Mouse (Mus musculus): ENCODE data around the gene Slc3a2.
"Not testable (repeated sequence)": the region's sequence is repeated elsewhere in the genome, so short reads cannot be mapped to it uniquely, and the experiment has no call there.

Slc3a2 gene

DNA sequence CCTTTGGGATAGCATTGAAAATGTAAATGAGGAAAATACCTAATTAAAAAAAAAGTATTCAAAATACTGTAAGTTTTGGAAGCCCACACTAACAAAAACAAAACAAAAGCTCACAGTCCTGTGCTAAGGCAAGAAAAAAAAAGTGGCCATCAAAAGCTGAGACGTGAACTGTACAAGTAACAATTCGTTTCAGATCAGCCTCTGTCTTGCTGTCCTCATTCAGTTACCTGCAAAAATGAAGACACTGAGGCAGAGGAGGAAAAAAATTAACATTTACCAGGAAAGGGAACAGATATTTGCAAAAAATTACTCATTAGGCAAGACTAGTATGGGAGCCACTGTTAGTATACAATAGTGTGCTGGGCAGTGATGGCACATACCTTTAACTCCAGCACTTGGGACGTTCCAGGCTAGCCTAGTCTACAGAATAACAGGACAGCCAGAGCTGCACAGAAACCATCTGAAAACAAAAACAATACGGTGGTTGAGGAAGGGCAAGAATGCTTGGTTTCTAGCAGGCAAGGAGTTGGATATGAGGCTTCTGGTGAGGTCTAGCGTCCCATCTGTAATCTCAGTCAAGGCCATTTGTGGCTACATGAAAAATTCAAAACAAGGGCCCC lies 4.4 kb upstream of the Slc3a2 start:
- DNase-seq (ENCODE audit: low spot score in 2 of 2) = no peak

DNA sequence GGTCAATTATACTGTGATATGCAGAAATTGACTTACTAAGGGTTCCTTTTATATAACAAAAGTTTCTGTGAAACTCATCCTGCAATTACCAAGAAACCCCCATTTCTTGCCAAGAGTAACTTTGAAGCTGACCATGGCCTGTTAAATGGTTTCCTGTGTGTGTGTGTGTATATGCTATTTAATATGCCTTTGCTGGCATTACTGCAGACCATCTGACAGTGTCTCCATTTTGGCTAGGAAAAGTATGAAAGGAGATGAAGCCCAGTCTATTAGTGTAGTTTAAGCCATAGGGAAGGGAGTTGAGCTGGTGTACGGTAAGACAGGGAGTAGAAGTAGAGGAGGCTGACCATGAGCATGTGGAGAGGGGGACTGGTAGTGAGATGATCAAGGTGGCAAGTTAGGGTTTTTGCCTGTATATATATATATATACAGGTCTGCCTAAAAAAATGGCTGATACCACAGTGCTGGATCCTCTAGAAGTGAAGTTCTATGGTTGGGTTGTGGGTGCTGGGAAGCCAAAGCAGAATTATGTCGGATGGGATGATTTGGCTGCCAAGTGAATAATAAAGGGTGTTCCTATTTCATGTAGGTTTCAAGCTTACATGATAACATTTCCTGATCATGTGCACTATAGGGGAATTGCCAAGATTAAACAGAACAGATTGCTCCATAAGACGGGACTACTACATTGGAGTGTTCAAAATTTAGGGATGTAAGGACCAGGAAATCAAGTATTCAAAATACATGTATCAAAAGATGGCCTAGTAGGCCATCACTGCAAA lies 3.6 kb upstream of the Slc3a2 start:
- no peak for DNase-seq (ENCODE audit: low spot score in 2 of 2)

DNA sequence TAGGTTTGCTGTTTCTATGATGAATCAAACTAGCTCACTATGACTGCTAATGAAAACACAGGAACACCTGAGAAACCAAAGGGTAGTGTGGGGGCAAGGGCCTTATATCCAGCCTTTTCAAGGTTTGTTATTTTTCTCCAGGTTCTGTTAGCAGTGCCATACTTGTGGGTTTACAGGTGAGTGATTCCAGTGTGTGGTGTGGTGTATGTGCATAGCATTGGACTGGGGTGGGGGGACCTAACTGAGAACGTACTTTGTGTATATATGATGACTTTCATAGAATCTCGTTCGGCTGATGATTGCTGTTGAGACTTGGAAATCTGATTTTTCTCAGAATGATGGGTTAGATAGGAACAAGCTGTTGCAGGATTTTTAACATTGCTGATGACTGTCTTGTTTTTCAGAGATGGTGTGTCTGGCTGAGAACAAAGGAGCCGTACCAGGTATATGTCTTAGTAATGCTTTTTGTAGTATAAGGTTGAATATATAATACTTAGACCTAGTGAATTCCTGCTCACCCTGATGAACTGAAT lies 2.0 kb upstream of the Slc3a2 start:
- DNase-seq (ENCODE audit: low spot score in 2 of 2) = no peak

DNA sequence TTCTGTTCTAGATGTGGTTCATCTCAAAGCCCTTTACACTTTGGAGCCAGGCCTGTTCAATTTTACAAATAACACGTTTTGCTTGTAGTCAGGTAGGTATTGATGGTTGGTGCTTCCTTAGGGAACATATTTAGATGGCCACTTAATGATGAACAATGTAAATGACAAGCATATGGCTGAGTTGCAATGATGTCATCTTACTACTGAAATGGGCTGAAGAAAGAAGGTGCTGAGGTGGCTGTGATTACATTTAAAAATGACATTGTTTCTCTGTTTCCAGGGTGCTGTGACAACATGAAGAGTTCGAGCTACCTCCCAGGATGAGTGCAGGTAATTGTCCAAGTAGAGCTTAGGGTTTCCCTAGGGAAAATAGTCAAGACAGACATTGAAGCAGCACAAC lies 1.2 kb upstream of the Slc3a2 start:
- no peak for DNase-seq (ENCODE audit: low spot score in 2 of 2)

DNA sequence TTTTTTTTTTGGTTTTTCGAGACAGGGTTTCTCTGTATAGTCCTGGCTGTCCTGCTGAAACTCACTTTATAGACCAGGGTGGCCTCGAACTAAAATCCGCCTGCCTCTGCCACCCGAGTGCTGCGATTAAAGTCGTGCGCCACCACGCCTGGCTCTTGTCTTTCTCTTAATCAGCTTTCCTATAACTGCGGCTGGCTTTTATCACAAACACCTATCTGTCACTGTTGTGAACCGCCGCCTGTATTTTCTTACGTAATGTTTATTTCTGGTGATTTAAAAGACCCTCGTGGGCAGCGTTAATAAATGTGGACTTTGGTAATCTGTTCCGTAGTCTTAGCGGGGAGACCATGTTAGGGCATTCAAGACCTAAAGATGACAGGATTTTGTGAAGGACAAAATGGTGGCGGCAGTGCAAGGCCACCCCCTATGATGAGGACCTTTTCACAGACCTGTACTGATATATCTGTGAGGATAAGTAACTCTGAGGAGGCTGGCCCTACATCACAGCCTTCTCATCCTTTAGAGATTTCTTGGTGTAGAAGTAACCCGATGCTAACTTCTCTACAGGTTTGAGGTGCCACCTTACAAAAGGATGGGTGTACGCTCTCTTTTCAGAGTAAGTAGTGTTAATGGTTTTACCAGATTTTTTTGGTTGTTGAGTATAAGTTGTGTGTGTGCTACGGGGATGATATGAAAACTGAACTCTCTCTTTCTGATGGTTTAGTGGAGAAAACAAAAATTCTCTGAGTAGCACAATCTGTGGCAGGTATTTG lies 591 bp upstream of the Slc3a2 start:
- DNase-seq (ENCODE audit: low spot score in 2 of 2) = no peak

DNA sequence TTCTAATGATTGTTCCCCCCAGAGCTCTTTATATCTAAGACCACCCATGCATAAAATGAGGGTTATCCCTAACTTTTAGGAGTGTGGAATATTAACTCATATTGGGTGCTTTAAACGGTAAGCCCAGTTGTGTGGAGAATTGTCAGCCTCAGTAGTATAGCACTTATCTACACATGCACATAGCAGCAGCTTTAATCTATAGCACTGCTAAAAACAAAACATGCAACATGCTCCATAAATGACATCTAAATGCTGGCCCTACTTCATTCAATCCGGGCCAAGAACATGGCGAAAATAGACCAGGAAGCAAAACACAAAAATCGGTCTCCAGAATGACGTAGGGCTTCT lies 636 bp downstream of the Slc3a2 start:
- DNase-seq (ENCODE audit: low spot score in 2 of 2) = no peak

DNA sequence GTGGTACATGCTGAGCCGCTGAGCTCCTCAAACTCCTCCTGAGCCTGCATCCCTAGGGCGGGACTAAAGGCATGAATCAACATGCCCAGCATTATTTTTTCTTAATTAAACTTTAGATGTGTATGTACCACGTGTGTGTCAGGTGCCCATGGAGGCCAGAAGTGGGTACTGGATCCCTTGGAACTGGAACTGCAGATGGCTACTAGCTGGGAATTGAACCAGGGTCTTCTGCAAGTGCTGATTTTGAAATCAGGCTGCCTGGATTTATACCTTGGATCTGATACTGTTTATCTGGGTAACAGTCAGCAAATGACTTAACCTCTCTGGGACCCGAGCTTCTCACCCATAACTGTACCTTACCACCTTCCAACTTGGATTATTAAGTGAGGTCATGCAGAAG lies 1.1 kb downstream of the Slc3a2 start:
- no peak for DNase-seq (ENCODE audit: low spot score in 2 of 2)

DNA sequence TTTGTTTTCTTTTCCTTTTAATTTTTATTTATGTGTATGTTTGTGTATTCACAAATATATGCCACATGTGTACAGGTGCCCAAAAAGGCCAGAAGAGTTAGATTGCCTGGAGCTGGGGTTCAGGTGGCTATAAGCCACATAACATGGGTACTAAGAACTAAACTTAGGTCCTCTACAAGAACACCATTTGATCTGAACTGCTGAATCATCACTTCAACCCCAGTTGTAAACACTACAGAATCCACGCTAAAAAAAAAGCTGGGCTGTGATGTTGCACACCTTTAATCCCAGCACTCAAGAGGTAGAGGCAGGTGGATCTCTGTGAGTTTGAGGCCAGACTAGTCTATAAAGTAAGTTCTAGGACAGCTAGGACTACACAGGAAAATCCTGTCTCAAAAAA lies 1.8 kb downstream of the Slc3a2 start:
- DNase-seq (ENCODE audit: low spot score in 2 of 2) = no peak

DNA sequence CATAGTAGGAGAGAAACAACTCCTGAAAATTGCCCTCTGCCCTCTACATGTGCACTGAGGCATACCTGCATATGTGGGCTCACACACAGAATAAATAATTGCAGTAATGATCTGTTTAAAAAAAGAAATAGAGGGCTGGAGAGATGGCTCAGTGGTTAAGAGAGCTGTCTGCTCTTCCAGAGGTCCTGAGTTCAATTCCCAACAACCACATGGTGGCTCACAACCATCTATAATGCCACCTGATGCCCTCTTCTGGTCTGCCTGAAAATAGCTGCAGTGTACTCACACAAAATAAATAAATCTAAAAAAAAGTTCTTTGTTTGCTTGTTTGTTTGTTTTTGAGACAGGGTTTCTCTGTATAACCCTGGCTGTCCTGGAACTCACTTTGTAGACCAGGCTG lies 4.1 kb downstream of the Slc3a2 start:
- not testable (repeated sequence) for DNase-seq (ENCODE audit: low spot score in 2 of 2)

DNA sequence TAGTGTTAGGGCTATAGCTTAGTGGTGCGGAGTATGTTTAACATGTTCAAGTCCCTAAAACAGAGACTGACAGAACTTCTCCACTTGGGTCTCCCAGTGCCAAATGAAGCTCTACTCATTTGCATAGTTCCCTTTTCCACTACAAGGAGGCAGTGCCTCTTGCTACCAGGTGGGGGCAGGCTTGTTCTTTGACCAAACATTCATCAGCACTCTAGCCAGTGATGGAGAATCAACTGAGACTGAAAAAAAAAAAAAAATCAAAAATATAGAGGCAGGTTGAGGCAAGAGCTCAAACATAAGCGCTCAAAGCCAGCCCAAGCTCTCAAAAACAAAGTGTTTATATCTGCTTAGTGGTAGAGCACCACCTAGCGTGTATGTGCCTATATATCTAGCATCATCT lies 4.8 kb downstream of the Slc3a2 start:
- DNase-seq (ENCODE audit: low spot score in 2 of 2) = no peak

DNA sequence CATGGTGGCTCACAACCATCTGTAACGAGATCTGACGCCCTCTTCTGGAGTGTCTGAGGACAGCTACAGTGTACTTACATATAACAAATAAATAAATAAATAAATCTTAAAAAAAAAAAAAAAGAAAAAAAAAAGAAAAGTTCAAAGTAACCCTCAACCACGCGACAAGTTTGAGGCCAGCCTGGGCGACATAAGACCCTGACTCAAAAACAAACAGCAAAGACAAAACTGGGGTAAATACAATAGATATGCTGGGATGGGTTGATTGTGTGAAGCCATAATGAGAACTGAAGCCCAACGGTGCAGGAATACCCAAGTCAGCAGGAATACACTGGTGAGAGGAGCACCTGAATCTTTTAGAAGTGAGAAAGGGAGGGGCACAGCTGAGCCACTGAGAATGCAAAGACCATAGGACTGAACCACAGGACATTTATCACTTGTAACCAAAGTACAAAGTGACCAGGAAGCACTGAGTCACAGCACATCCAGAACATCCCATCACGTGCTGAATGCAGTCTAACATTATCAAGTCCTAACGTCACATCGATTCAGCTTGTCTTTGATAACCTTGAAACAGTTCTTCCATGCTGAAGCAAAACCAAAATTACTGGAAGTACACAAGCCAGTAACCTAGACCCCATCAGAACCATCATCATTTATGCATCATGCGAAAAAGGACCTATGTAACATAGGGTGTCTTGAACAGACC lies 6.2 kb downstream of the Slc3a2 start:
- DNase-seq (ENCODE audit: low spot score in 2 of 2) = no peak

DNA sequence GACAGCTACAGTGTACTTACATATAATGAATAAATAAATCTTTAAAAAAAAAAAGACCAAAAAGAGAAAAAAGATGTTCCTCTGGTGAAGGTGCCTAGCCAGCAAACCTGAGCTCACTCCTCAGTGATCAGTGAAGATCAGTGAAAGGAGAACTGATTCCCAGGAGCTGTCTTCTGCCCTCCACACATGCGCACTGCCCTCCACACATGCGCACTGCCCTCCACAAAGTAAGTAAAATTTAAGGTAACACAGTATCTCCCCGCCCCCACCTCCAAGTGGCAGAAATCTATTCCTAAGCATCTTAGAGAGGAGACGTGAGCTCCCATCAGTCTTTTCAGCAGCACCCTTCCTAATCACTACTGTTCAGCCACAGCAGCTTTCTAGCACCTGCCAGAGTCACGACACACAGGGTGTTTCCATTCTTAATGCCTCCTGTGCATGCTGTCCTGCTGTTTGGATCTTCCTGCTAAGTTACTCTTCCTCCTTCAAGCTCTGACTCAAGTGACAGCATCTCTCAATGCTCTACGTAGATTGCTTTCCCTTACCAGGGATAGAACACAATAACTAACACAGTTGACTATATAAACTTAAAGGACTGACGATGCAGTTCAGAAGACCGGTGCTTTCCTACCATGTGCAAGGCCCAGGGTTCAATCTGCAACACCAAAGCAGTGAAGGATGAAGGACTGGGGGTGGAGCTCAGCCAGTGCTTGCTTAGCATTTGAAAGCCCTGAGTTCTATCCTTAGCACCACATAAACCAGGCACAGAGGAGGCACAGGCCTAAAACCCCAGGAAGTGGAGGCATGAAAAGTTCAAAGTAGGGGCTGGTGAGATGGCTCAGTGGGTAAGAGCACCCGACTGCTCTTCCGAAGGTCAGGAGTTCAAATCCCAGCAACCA lies 7.1 kb downstream of the Slc3a2 start:
- no peak for DNase-seq (ENCODE audit: low spot score in 2 of 2)

DNA sequence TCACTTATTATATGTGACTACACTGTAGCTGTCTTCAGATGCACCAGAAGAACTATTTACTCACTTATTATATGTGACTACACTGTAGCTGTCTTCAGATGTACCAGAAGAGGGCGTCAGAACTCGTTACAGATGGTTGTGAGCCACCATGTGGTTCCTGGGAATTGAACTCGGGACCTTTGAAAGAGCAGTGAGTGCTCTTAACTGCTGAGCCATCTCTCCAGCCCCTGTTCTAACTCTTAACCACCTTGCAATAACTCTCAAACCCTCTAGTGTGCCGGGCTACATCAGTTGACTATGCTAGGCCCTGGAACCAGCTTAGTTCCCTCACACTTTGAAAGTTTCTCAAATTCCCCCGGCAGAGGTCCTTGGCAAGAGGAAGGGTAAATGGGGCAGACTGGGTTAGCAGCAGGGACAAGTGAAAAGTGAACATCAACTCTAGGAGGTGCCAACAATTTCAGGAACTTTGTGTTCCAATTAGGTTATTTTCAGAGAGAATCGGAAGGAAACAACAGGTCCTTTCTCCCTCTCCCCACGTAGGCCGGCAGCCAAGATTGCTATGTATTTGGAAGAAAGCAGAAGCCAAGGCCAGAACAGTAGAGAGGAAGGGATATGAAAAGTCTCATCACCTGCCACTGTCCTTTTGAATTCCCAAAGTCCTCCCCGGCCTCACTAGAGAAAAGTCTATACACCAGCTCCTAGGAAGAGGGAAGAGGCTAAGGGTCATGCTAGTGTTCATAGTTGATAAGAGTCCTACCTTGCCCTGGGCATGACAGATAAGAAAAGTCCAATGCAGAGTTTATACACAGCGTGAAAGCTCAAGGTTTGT lies 8.3 kb downstream of the Slc3a2 start:
- no peak for DNase-seq (ENCODE audit: low spot score in 2 of 2)

DNA sequence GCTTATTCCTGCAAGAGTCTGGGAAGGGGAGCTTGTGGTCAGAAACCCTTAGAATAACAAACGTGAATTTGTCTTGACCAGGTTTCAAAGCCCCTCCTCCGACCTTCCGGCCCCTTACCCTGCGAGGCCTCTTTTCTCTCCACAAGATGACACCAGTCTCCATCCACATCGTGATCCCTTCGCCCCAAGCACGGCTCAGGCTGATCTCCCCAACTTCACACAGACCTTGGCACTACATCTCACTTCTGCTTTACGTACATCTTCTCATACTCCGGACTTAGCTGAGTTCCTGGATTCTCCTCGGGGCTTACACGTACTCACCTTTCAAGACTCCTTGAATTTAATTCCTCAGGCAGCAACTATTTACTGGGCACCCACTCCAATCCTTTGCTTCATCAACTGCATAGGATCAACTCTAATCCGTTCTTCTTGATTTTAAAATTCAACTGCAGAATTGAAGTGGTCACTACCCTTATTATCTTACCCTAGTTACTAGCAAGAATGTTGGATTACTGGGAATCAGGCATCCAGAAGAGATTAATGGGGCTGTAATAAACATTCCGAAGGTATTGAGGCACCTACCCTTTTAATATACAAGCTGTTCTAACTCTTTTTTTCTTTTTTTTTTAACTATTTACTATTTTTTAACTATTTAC lies 9.0 kb downstream of the Slc3a2 start:
- DNase-seq (ENCODE audit: low spot score in 2 of 2) = no peak

DNA sequence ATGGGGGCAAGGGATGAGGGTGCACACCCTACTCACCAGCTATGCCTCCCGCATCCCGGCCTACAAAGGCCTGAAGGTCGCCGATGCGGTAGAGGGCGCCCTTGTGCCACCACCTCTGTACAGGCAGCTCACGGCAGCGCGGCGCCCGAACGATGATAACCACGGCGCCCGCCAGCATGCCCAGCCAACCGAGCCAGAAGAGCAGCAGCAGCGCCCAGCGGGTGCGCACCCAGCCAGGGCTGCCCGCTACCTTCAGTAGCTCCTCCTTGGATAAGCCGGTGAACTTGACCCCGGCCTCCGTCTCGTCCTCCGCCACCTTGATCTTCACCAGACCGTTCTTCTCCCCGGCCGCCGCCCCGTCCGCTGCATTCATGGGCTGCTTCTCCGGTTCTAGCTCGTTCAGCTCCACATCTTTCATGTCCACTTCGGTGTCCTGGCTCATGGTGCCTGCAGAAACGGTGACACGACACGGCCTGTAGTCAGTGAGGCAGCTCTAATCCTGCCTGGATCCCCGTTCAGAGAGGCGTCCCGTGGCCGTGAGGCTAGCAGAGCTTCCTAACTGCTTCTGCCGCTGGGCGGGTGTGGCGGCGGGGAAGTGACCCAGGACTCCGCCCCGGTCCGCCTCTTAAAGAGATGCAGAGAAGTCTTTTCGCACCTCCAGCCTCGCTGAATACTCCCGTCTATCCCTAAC lies 9.7 kb downstream of the Slc3a2 start:
- DNase-seq (ENCODE audit: low spot score in 2 of 2) = peak; percentile 90 to 91

DNA sequence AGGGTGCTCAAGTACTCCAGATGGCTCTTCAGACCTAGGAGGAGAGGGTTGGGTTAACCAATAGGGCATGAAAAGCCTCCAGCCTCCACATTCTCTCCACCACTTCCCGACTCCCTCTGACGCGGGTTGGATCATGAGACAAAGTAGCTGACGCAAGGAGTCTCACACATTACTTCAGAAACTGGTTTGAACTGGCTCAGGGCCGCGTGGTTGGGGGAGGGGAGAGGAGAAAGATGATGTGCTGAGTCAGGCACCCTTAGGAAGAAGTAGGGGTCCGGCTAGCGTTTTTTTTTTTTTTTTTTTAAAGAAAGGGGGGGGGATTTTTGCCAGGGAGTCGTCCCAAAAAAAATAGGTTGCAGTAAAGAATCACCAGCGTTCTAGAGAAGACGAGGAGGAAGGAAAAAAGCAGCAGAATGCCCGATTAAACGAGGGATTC lies 10.3 kb downstream of the Slc3a2 start:
- peak in 1 of 2 experiments; percentile 66 for DNase-seq (ENCODE audit: low spot score in 2 of 2)

DNA sequence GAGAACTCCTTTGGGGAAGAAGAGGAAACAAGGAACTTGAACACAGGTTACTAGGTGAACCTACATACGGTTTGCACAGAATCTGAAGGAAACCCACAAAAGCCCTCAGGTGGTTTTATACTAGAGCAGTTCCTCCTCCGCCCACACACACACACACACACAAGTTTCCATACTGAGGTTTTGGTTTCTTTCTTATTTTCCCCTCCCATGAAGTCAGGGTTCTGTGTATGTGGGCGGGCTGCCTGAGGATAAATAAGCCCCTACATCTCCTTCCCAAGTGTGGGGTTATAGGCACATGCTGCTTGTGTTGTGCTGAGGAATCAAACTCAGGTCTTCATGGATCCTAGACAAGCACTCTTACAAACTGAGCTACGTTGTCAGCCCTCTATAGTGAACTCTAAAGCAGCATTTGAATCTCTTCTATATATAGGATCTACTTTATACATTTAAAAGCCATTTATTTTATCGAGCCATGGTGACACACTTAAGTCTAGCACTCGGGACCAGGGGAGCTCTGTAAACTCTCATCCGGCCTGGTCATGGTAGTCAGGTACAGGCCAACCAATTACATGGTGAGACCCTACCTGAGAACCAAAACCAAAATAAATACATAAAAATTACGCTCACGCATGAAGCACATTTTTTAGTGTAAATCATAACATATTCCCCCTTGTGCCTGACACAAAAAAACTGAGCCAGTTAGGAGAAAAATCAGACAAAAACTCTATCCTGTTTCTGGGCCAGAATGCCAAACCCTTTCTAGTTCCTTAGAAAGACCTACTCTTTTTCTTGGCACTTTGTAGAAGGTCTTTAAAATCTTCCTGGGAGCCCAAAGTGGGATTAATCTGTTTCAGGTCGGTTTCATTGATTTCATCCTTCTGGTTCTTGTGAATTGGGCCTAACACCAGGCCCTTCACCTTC lies 11.0 kb downstream of the Slc3a2 start:
- DNase-seq (ENCODE audit: low spot score in 2 of 2) = no peak

DNA sequence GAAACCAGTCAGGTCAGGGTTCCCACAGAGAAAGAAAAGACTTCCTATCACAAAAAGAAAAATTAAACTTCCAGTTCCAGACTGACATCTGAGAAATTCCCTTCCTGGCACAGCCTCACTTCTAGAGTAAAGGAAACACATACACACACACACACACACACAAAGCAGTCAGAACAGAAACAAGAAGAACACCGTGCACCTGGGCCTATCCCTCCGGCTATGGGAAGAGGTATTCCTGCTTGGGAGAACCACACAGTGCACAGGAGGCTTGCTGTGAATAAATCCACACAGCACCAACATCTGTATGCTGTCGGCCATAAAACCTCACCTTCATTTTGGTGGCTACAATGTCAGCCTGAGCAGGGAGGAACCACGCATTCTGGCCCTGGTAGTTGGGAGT lies 11.7 kb downstream of the Slc3a2 start:
- no peak for DNase-seq (ENCODE audit: low spot score in 2 of 2)

All from right cerebral cortex, postnatal 36 days (tissue).